11 mouse cellular contexts compared by ENCODE assay signal in the genomic region with DNA sequence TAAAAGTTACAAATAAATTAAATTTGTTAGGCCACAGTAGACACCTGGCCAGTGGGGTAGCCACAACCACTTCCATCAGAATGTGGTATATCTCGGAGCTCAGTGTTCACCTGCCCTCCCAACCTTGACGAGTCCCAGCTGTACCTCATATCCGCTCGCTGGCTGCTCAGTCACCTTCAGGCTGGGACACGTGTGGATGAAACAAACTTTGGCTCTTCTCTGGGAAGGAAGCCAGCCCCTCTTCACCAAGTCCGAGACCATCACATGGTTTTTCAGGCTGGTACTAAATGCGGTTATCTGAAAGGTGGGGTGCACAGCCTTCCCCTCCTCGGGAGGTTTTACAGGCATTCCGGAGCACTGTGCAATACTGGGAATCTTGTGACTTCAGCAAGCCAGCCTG.
A peak's percentile ranks its signal among the peaks of the same experiment; 100 is the strongest.
DNase-seq lines count a peak whose midpoint lies in the region; ATAC-seq and TF ChIP-seq lines count a peak whose summit lies in the region.
"Had no signal": no experiment of that assay in that cellular context is flagged by ENCODE, and none has a peak within 500 bp of the region (broad histone marks: within the 10 kb centered on the region; RNA-seq: fewer than 3 reads in every experiment).

No protein-coding gene starts in this region.

- peak overlapping the region; percentile 28; the same call in 1 of the 2 replicates for H3K27ac ChIP-seq in lung, embryonic 14.5 days (ENCODE audit: low read depth)
- peak overlapping the region; percentile 19; the same call in 1 of the 2 replicates for H3K27ac ChIP-seq in heart, embryonic 12.5 days (ENCODE audit: poor library complexity, severe bottlenecking)
- H3K27ac ChIP-seq in kidney, embryonic 14.5 days (ENCODE audit: low read depth, low read length) = no peak overlapping the region
- no peak overlapping the region for H3K27ac ChIP-seq in stomach, postnatal 0 days (replicated peaks)
- H3K27ac ChIP-seq: forebrain, embryonic 15.5 days; midbrain, embryonic 10.5 days had no signal

- no peak for TF ChIP-seq EP300 in stomach, postnatal 0 days (optimal IDR thresholded peaks at IDR 0.05)

- H3K27me3 ChIP-seq in lung, embryonic 14.5 days (ENCODE audit: insufficient read depth, low read length) = no peaks in the 10 kb centered on the region
- no peaks in the 10 kb centered on the region for H3K27me3 ChIP-seq in heart, embryonic 12.5 days (replicated peaks)
- H3K27me3 ChIP-seq in kidney, embryonic 14.5 days (ENCODE audit: control insufficient read depth, insufficient read depth, low read length) = no peaks in the 10 kb centered on the region
- no peaks in the 10 kb centered on the region for H3K27me3 ChIP-seq in stomach, postnatal 0 days (ENCODE audit: control insufficient read depth, insufficient read depth, low read length)
- H3K27me3 ChIP-seq: forebrain, embryonic 15.5 days had no signal

- 0 out of 2 replicates have a peak overlapping the region, but pooled peaks have one; percentile 8 for H3K4me2 ChIP-seq in lung, embryonic 14.5 days
- H3K4me2 ChIP-seq in heart, embryonic 12.5 days = peak overlapping the region; percentile 48
- H3K4me2 ChIP-seq in kidney, embryonic 14.5 days (replicated peaks; ENCODE audit: low read depth, low read length) = no peak overlapping the region
- no peak overlapping the region for H3K4me2 ChIP-seq in stomach, postnatal 0 days (replicated peaks; ENCODE audit: low read depth)
- H3K4me2 ChIP-seq: forebrain, embryonic 15.5 days had no signal

- H3K4me1 ChIP-seq in lung, embryonic 14.5 days (ENCODE audit: insufficient read depth) = 0 out of 2 replicates have a peak, but pooled peaks cover 5% of the 10 kb centered on the region
- H3K4me1 ChIP-seq in heart, embryonic 12.5 days (replicated peaks) = peaks cover 13% of the 10 kb centered on the region
- H3K4me1 ChIP-seq in kidney, embryonic 14.5 days (ENCODE audit: control insufficient read depth, insufficient read depth, low read length) = no peaks in the 10 kb centered on the region
- no peaks in the 10 kb centered on the region for H3K4me1 ChIP-seq in stomach, postnatal 0 days (replicated peaks; ENCODE audit: control insufficient read depth, insufficient read depth)
- H3K4me1 ChIP-seq: forebrain, embryonic 15.5 days had no signal

- no peak for TF ChIP-seq CTCF in lung, embryonic 14.5 days (IDR thresholded peaks at IDR 0.05; ENCODE audit: low read depth)
- no peak for TF ChIP-seq CTCF in stomach, postnatal 0 days (IDR thresholded peaks at IDR 0.05; ENCODE audit: low read depth)

- no peaks in the 10 kb centered on the region for H3K36me3 ChIP-seq in lung, embryonic 14.5 days (ENCODE audit: insufficient read depth)
- no peaks in the 10 kb centered on the region for H3K36me3 ChIP-seq in heart, embryonic 12.5 days
- no peaks in the 10 kb centered on the region for H3K36me3 ChIP-seq in kidney, embryonic 14.5 days (ENCODE audit: control insufficient read depth, insufficient read depth, low read length)
- no peaks in the 10 kb centered on the region for H3K36me3 ChIP-seq in stomach, postnatal 0 days (ENCODE audit: control insufficient read depth, insufficient read depth, low read length)
- H3K36me3 ChIP-seq: forebrain, embryonic 15.5 days; midbrain, embryonic 10.5 days had no signal

- no peak overlapping the region for H3K4me3 ChIP-seq in lung, embryonic 14.5 days (ENCODE audit: low read depth, low read length)
- no peak overlapping the region; the same call in 1 of the 2 replicates for H3K4me3 ChIP-seq in heart, embryonic 12.5 days
- H3K4me3 ChIP-seq in kidney, embryonic 14.5 days (ENCODE audit: low read length) = no peak overlapping the region
- no peak overlapping the region for H3K4me3 ChIP-seq in stomach, postnatal 0 days (ENCODE audit: low read depth, low read length)
- H3K4me3 ChIP-seq: forebrain, embryonic 15.5 days; midbrain, embryonic 10.5 days had no signal

- WGBS in lung, embryonic 14.5 days = 30% methylated on average over 9 of the region's 9 CpGs
- 33% methylated on average over 9 of the region's 9 CpGs for WGBS in heart, embryonic 12.5 days
- WGBS in kidney, embryonic 14.5 days = 39% methylated on average over 9 of the region's 9 CpGs
- WGBS in stomach, postnatal 0 days = 30% methylated on average over 9 of the region's 9 CpGs

- peak; percentile 15 for DNase-seq in lung, embryonic 14.5 days
- no peak for DNase-seq in lung, postnatal 25 days (ENCODE audit: low spot score)
- no peak for DNase-seq in stomach, postnatal 0 days (ENCODE audit: low spot score)
- no peak for DNase-seq in layer of hippocampus, adult 8-10 months (ENCODE audit: low spot score in 2 of 2)
- DNase-seq in layer of hippocampus, postnatal 25 days (ENCODE audit: extremely low spot score in 1 of 2, low spot score in 1 of 2) = no peak
- DNase-seq: liver had no signal

- no peaks in the 10 kb centered on the region for H3K9me3 ChIP-seq in lung, embryonic 14.5 days (ENCODE audit: low read depth, low read length)
- H3K9me3 ChIP-seq in heart, embryonic 12.5 days (replicated peaks) = no peaks in the 10 kb centered on the region
- H3K9me3 ChIP-seq in kidney, embryonic 14.5 days (ENCODE audit: control insufficient read depth, low read length) = no peaks in the 10 kb centered on the region
- H3K9me3 ChIP-seq in stomach, postnatal 0 days (ENCODE audit: control insufficient read depth, low read length) = no peaks in the 10 kb centered on the region
- H3K9me3 ChIP-seq: forebrain, embryonic 15.5 days; midbrain, embryonic 10.5 days had no signal

- H3K9ac ChIP-seq in lung, embryonic 14.5 days = no peak overlapping the region; the same call in 1 of the 2 replicates
- no peak overlapping the region for H3K9ac ChIP-seq in heart, embryonic 12.5 days
- no peak overlapping the region for H3K9ac ChIP-seq in kidney, embryonic 14.5 days (ENCODE audit: low read depth, low read length)
- H3K9ac ChIP-seq in stomach, postnatal 0 days (ENCODE audit: low read length) = no peak overlapping the region
- H3K9ac ChIP-seq: forebrain, embryonic 15.5 days had no signal

- no peak for ATAC-seq in lung, embryonic 14.5 days (ENCODE audit: insufficient read depth)
- peak; percentile 36; the same call in 1 of the 2 replicates for ATAC-seq in heart, embryonic 12.5 days (ENCODE audit: insufficient number of reproducible peaks, low FRiP score)
- ATAC-seq in kidney, embryonic 14.5 days (ENCODE audit: low FRiP score, low TSS enrichment) = 0 out of 2 replicates have a peak, but pooled peaks have one; percentile 43
- ATAC-seq in stomach, postnatal 0 days (ENCODE audit: low FRiP score, low TSS enrichment) = 0 out of 2 replicates have a peak, but pooled peaks have one; percentile 19
- ATAC-seq: forebrain, embryonic 15.5 days; intestine, postnatal 0 days had no signal

Comparison
In these comparisons a context has a peak if more than half of its experiments do, and no peak if none do; other contexts are left out.
1. H3K27ac ChIP-seq: peak in lung, embryonic 14.5 days (single experiment) and heart, embryonic 12.5 days (single experiment); none in kidney, embryonic 14.5 days (single experiment) and stomach, postnatal 0 days (single experiment).
2. H3K4me2 ChIP-seq: peak in lung, embryonic 14.5 days (single experiment) and heart, embryonic 12.5 days (single experiment); none in kidney, embryonic 14.5 days (single experiment) and stomach, postnatal 0 days (single experiment).